Mouse (Mus musculus) heart, postnatal 0 days (tissue): ENCODE results near the gene Gm28374. TPM values are rescaled to one million over a fixed set of nuclear protein-coding genes. Genes with fewer than 3 reads are reported as not detected.

Experiments
- ATAC-seq: fragments of 200-750 bp; cut with Nextera tagmentation; 2 replicates; pipeline ENCODE4 v1.8.0; 2017; ENCODE audit warnings: low read depth, moderate number of reproducible peaks, moderate library complexity; ENCODE audit not compliant: insufficient read depth
- DNase-seq: peaks from one replicate; pipeline ENCODE4 v3.0.0-alpha.2; 2016; ENCODE audit warnings: low spot score
- H3K27ac ChIP-seq: fragments of 300-500 bp; sonication (generic); 2 replicates; pipeline ENCODE4 v1.5.1; 2014; ENCODE audit warnings: low read depth, mild to moderate bottlenecking
- H3K27me3 ChIP-seq: fragments of 300-500 bp; sonication (generic); 2 replicates; pipeline ENCODE4 v1.6.1; 2014; ENCODE audit warnings: low read length, mixed read lengths; ENCODE audit not compliant: control insufficient read depth, insufficient read depth
- H3K36me3 ChIP-seq: fragments of 300-500 bp; sonication (generic); replicated peaks from 2 replicates; pipeline ENCODE4 v1.6.1; 2014; ENCODE audit warnings: low read length, mixed read lengths; ENCODE audit not compliant: control insufficient read depth, insufficient read depth
- H3K4me1 ChIP-seq: fragments of 300-500 bp; sonication (generic); 2 replicates; pipeline ENCODE4 v1.6.1; 2014; ENCODE audit warnings: antibody characterized with exemption; ENCODE audit not compliant: control insufficient read depth, insufficient read depth
- H3K4me2 ChIP-seq: fragments of 300-500 bp; sonication (generic); 2 replicates; pipeline ENCODE4 v1.6.1; 2014; ENCODE audit warnings: low read depth, mild to moderate bottlenecking, low read length, moderate library complexity
- H3K4me3 ChIP-seq: fragments of 300-500 bp; sonication (generic); 2 replicates; pipeline ENCODE4 v1.5.1; 2014; ENCODE audit warnings: low read depth, low read length
- H3K9ac ChIP-seq: fragments of 300-500 bp; sonication (generic); replicated peaks from 2 replicates; pipeline ENCODE4 v1.6.1; 2014; ENCODE audit warnings: low read depth, low read length, mixed read lengths
- H3K9me3 ChIP-seq: fragments of 300-500 bp; sonication (generic); replicated peaks from 2 replicates; pipeline ENCODE4 v1.6.1; 2016; ENCODE audit warnings: low read length; ENCODE audit not compliant: control insufficient read depth
- CTCF ChIP-seq: IDR thresholded peaks from 2 replicates; pipeline ENCODE4 v1.5.1; 2016; ENCODE audit warnings: antibody characterized with exemption, control low read depth, low read depth
- EP300 ChIP-seq: IDR thresholded peaks from 2 replicates; pipeline ENCODE4 v1.6.1; 2016; ENCODE audit warnings: antibody characterized with exemption, low read depth
- WGBS: fragments of 180-500 bp; shearing (Covaris S2); extraction: QIAGEN DNeasy Blood & Tissue Kit; methylation state at CpG from one replicate; pipeline ENCODE4 v1.1.7; 2014; 5-methylcytosine and 5-hydroxymethylcytosine counted together
- polyA plus RNA-seq: library from polyadenylated mRNA; unstranded; fragments of >200 nt; fragmentation: Nextera tagmentation; extraction: Ambion mirVana; gene quantifications from 2 replicates; pipeline ENCODE4 v1.2.1, GENCODE M21; 2015
- total RNA-seq: library from RNA; depleted of rRNA; stranded (reverse); fragments of >200 nt; gene quantifications from 2 replicates; pipeline ENCODE4 v1.2.3, GENCODE M21; 2014; ENCODE audit warnings: low replicate concordance

Gm28374 gene
- total and polyA plus RNA-seq, 2 experiments from 2014 or later = 0.72 TPM; not detected in 1

GRCm38 (mm10) chr19:6052516-6052915, 29.5 kb downstream of the Gm28374 start:
- H3K9ac ChIP-seq = no peak overlapping the region
- 66% methylated on average over 7 of the region's 7 CpGs for WGBS
- H3K4me1 ChIP-seq = peaks cover 18% of the 10 kb centered on the region
- TF ChIP-seq CTCF (no peak), EP300 (no peak)
- no peaks in the 10 kb centered on the region for H3K9me3 ChIP-seq
- no peak overlapping the region for H3K27ac ChIP-seq
- peaks cover 77% of the 10 kb centered on the region for H3K36me3 ChIP-seq
- no peak for ATAC-seq
- no peak overlapping the region for H3K4me2 ChIP-seq
- H3K4me3 ChIP-seq = no peak overlapping the region
- DNase-seq = no peak
- H3K27me3 ChIP-seq = no peaks in the 10 kb centered on the region

DNA sequence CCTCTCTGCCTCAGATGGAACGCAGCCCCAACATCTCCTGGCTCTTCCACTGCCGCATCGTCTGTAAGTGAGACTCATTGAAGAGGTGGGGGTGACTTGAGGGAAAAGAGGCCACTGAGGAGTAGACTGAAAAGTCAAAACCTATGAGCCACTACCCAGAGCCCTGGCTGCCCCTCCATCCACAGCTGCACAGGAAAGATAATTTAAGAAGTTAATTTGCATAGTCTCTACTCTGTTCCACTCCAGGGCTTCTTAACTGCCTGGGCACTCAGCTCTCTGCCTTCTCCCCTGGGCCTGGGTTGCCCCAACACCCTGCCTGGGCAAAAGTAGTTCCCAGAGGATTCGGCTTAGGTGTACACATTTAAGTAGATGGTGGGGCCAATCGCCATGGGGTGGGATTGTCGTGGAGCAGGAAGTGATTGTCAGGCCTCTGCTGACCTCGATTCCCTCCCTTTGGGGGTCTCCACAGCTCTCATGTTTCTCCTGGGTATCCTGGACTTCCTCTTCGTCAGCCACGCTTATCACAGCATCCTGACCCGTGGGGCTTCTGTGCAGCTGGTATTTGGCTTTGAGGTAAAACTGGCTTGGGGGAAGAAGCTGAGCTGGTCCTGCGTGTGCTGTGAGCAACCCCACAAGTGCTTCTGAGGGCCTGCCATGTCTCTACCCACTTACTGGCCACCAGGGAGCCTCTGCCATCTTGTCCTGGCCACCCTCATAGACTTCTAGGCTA, 33.2 kb downstream of the Gm28374 start:
- Histone ChIP-seq H3K4me1 (peaks cover 15% of the 10 kb centered on the region), H3K27ac (no peak overlapping the region), H3K9me3 (no peaks in the 10 kb centered on the region), H3K4me3 (no peak overlapping the region), H3K9ac (no peak overlapping the region), H3K36me3 (peaks cover 59% of the 10 kb centered on the region), H3K27me3 (no peaks in the 10 kb centered on the region), H3K4me2 (no peak overlapping the region)
- no peak for TF ChIP-seq EP300
- no peak for TF ChIP-seq CTCF
- DNase-seq (no peak), ATAC-seq (no peak)
- 81% methylated on average over 11 of the region's 11 CpGs for WGBS

DNA sequence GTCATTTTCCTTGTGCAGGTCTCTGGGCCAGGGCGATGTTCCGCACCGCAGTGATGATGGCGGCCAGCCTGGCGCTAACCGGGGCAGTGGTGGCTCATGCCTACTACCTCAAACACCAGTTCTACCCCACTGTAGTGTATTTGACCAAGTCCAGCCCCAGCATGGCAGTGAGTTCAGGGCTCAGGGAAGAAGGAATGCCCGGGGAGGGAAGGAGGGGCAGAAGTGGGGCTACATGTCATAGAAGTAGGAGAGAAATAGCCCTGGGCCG, 34.2 kb downstream of the Gm28374 start:
- Histone ChIP-seq H3K4me1 (peaks cover 15% of the 10 kb centered on the region), H3K4me3 (peak overlapping the region; percentile 73), H3K4me2 (peak overlapping the region; percentile 97), H3K27me3 (no peaks in the 10 kb centered on the region), H3K36me3 (peaks cover 48% of the 10 kb centered on the region), H3K9me3 (no peaks in the 10 kb centered on the region), H3K9ac (peak overlapping the region; percentile 88), H3K27ac (no peak overlapping the region)
- ATAC-seq (no peak), DNase-seq (no peak)
- WGBS = 74% methylated on average over 8 of the region's 8 CpGs
- no peak for TF ChIP-seq CTCF
- TF ChIP-seq EP300 = no peak

DNA sequence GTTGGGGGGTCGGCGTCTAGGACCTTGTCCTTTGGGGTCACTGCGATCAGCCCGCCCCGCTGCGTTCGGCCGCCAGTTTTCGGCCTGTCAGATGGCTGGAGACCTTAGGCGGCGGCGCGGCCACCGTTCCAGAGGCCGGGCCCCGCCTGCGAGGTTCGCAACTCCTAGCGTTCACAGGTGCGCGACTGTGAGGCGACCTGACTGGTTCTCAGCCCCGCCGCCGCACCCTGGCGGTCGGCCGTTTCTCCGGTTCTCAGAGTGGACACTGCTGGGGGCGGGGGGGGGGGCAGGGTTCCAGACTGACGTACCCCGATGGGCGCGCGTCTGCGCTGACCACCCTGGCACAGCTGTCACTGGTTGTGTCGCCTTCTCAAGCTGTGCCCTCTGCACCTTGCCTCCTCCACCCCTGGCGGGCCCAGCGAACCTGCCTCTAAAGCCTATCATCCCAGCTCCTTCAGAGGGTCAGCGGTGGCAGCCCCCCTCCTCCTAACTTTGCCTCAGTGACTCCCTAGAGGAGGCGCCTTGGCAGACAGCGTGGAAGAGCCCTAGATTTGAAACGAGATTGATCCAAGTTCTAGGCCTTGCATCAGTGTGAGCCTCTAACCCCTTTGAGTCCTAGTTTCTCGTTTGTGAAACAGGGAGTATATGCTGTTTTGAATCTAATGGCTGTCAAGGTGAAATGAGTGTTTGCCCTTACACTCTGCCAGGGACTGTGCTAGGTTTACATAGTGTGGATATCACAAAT, 34.7 kb downstream of the Gm28374 start:
- peak overlapping the region; percentile 97 for H3K4me2 ChIP-seq
- WGBS = under 1% methylated on average over 42 of the region's 44 CpGs
- ATAC-seq (peak; percentile 3; the same call in 1 of the 2 replicates), DNase-seq (no peak)
- peaks cover 43% of the 10 kb centered on the region for H3K36me3 ChIP-seq
- H3K9ac ChIP-seq = peak overlapping the region; percentile 88
- H3K4me3 ChIP-seq = peak overlapping the region; percentile 73
- peak overlapping the region; percentile 97 for H3K27ac ChIP-seq
- peaks cover 15% of the 10 kb centered on the region for H3K4me1 ChIP-seq
- no peaks in the 10 kb centered on the region for H3K27me3 ChIP-seq
- H3K9me3 ChIP-seq = no peaks in the 10 kb centered on the region
- TF ChIP-seq CTCF (no peak), EP300 (no peak)

GRCm38 (mm10) chr19:6046294-6047153, 35.5 kb downstream of the Gm28374 start, which contains the start of gene Syvn1:
TSS of gene Syvn1 (plus strand) at chr19:6046576.
- TF ChIP-seq CTCF = no peak
- TF ChIP-seq EP300 = peak; percentile 77
- under 1% methylated on average over 65 of the region's 65 CpGs for WGBS
- ATAC-seq (peak; percentile 88), DNase-seq (peak; percentile 95)
- Histone ChIP-seq H3K4me2 (peak within 1 kb of the TSS; percentile 97), H3K27me3 (no peaks in the 10 kb centered on the region), H3K9ac (peak within 1 kb of the TSS; percentile 88), H3K9me3 (no peaks in the 10 kb centered on the region), H3K27ac (peak within 1 kb of the TSS; percentile 97), H3K4me1 (peaks cover 15% of the 10 kb centered on the region), H3K4me3 (peak within 1 kb of the TSS; percentile 73), H3K36me3 (peaks cover 35% of the 10 kb centered on the region)
